Mouse (Mus musculus): ENCODE results near the gene Tesk1. TPM values are rescaled to one million over a fixed set of nuclear protein-coding genes. Genes with fewer than 3 reads are reported as not detected.
A peak's percentile ranks its signal among the peaks of the same experiment; 100 is the strongest.
"Not testable (repeated sequence)": the region's sequence is repeated elsewhere in the genome, so short reads cannot be mapped to it uniquely, and the experiment has no call there.

Gene Tesk1
- polyA plus RNA-seq, 1 experiment from 2014 or later, result 5.0 TPM

DNA sequence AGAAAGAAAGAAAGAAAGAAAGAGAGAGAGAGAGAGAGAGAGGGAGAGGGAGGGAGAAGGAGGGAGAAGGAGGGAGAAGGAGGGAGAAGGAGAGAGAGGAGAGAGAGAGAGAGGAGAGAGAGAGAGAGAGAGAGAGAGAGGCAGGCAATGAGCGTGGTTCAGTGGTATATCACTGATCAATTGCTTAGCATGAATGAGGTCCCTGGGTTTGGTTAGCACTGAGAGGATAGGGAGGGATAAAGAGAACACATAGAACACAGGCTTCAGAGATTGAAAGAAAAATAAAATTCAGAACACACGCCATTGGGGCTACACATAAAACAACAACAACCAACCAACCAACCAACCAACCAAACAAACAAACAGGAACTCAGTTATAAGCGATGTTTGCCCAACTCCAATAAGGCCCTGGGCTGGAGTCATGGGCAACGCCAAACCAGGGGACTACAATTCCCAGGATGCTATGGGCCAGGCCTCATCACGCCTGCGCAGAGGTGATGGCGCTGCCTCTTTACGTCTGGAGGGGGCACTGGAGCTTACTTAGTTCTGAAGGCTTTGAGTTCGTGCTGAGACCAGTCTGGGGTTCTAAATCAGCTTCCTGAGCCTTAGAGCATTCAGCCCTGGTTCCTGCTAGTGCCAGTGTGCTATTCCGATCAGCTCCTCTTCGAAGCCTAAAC is 36.3 kb downstream of the Tesk1 start:
- Histone ChIP-seq H3K4me2 (peak overlapping the region; percentile 65), H3K4me1 (ENCODE audit: control insufficient read depth, insufficient read depth, low read length) (peaks cover 3% of the 10 kb centered on the region; the same call in 1 of the 2 replicates), H3K9me3 (replicated peaks; ENCODE audit: control insufficient read depth, low read length) (no peaks in the 10 kb centered on the region), H3K27ac (ENCODE audit: low read depth, low read length) (no peak overlapping the region), H3K36me3 (ENCODE audit: control insufficient read depth, insufficient read depth, low read length) (no peaks in the 10 kb centered on the region), H3K27me3 (ENCODE audit: control insufficient read depth, insufficient read depth, low read length) (no peaks in the 10 kb centered on the region), H3K4me3 (ENCODE audit: low read depth, low read length) (peak overlapping the region; percentile 37), H3K9ac (ENCODE audit: low read depth, low read length) (peak overlapping the region; percentile 44)
- ATAC-seq (replicated peaks; ENCODE audit: insufficient number of reproducible peaks, low FRiP score, low TSS enrichment), result peak; percentile 86
- 18% methylated on average over 11 of the region's 11 CpGs for WGBS (ENCODE audit: insufficient replicate concordance)

DNA sequence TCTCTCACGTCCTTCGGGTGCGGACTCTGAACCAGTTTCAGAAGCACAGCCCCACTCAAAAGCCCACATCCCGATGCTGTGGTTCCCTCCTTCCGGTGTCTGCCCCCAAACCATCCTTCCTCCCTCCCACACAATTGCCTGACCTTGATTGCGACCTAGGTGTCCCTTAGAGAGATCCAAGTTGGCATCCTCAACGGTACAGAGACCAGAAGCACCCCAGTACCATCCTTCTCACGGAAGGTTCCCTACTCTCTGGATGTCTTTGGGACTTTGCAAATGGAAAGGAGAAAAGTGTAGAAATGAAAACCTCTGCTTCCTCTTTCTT is 36.8 kb downstream of the Tesk1 start:
- Histone ChIP-seq H3K27me3 (ENCODE audit: control insufficient read depth, insufficient read depth, low read length) (no peaks in the 10 kb centered on the region), H3K27ac (ENCODE audit: low read depth, low read length) (no peak overlapping the region), H3K4me3 (ENCODE audit: low read depth, low read length) (peak overlapping the region; percentile 37), H3K4me1 (ENCODE audit: control insufficient read depth, insufficient read depth, low read length) (peaks cover 3% of the 10 kb centered on the region; the same call in 1 of the 2 replicates), H3K9ac (ENCODE audit: low read depth, low read length) (peak overlapping the region; percentile 44), H3K4me2 (peak overlapping the region; percentile 65), H3K9me3 (replicated peaks; ENCODE audit: control insufficient read depth, low read length) (no peaks in the 10 kb centered on the region), H3K36me3 (ENCODE audit: control insufficient read depth, insufficient read depth, low read length) (no peaks in the 10 kb centered on the region)
- no peak; the same call in 1 of the 2 replicates for ATAC-seq (replicated peaks; ENCODE audit: insufficient number of reproducible peaks, low FRiP score, low TSS enrichment)
- 53% methylated on average over 8 of the region's 8 CpGs for WGBS (ENCODE audit: insufficient replicate concordance)

- Histone ChIP-seq H3K4me1 (ENCODE audit: control insufficient read depth, insufficient read depth, low read length) (peaks cover 3% of the 10 kb centered on the region; the same call in 1 of the 2 replicates), H3K36me3 (ENCODE audit: control insufficient read depth, insufficient read depth, low read length) (no peaks in the 10 kb centered on the region), H3K4me3 (ENCODE audit: low read depth, low read length) (no peak overlapping the region), H3K9me3 (replicated peaks; ENCODE audit: control insufficient read depth, low read length) (no peaks in the 10 kb centered on the region), H3K27ac (ENCODE audit: low read depth, low read length) (no peak overlapping the region), H3K9ac (ENCODE audit: low read depth, low read length) (peak overlapping the region; percentile 54; the same call in 1 of the 2 replicates), H3K4me2 (peak overlapping the region; percentile 44), H3K27me3 (ENCODE audit: control insufficient read depth, insufficient read depth, low read length) (no peaks in the 10 kb centered on the region)
- WGBS (ENCODE audit: insufficient replicate concordance), result 39% methylated on average over 24 of the region's 24 CpGs
- no peak for ATAC-seq (replicated peaks; ENCODE audit: insufficient number of reproducible peaks, low FRiP score, low TSS enrichment)
These were observed 37.4 kb downstream of the Tesk1 start for GRCm38 (mm10) chr4:43478906-43479832.

GRCm38 (mm10) chr4:43480985-43481384 is 39.2 kb downstream of the Tesk1 start:
- no peaks in the 10 kb centered on the region for H3K36me3 ChIP-seq (ENCODE audit: control insufficient read depth, insufficient read depth, low read length)
- H3K27me3 ChIP-seq (ENCODE audit: control insufficient read depth, insufficient read depth, low read length), result no peaks in the 10 kb centered on the region
- H3K9me3 ChIP-seq (replicated peaks; ENCODE audit: control insufficient read depth, low read length), result no peaks in the 10 kb centered on the region
- no peak overlapping the region for H3K9ac ChIP-seq (ENCODE audit: low read depth, low read length)
- H3K4me3 ChIP-seq (ENCODE audit: low read depth, low read length), result no peak overlapping the region
- WGBS (ENCODE audit: insufficient replicate concordance), result 79% methylated on average over 5 of the region's 5 CpGs
- no peak for ATAC-seq (replicated peaks; ENCODE audit: insufficient number of reproducible peaks, low FRiP score, low TSS enrichment)
- H3K4me1 ChIP-seq (ENCODE audit: control insufficient read depth, insufficient read depth, low read length), result peaks cover 3% of the 10 kb centered on the region; the same call in 1 of the 2 replicates
- no peak overlapping the region for H3K4me2 ChIP-seq
- no peak overlapping the region for H3K27ac ChIP-seq (ENCODE audit: low read depth, low read length)

GRCm38 (mm10) chr4:43481894-43482456 is 40.2 kb downstream of the Tesk1 start:
- Histone ChIP-seq H3K27ac (ENCODE audit: low read depth, low read length) (no peak overlapping the region), H3K9ac (ENCODE audit: low read depth, low read length) (no peak overlapping the region), H3K9me3 (replicated peaks; ENCODE audit: control insufficient read depth, low read length) (no peaks in the 10 kb centered on the region), H3K27me3 (ENCODE audit: control insufficient read depth, insufficient read depth, low read length) (no peaks in the 10 kb centered on the region), H3K4me2 (no peak overlapping the region), H3K4me3 (ENCODE audit: low read depth, low read length) (no peak overlapping the region), H3K36me3 (ENCODE audit: control insufficient read depth, insufficient read depth, low read length) (no peaks in the 10 kb centered on the region), H3K4me1 (ENCODE audit: control insufficient read depth, insufficient read depth, low read length) (peaks cover 3% of the 10 kb centered on the region; the same call in 1 of the 2 replicates)
- ATAC-seq (replicated peaks; ENCODE audit: insufficient number of reproducible peaks, low FRiP score, low TSS enrichment), result no peak
- WGBS (ENCODE audit: insufficient replicate concordance), result 66% methylated on average over 7 of the region's 7 CpGs

DNA sequence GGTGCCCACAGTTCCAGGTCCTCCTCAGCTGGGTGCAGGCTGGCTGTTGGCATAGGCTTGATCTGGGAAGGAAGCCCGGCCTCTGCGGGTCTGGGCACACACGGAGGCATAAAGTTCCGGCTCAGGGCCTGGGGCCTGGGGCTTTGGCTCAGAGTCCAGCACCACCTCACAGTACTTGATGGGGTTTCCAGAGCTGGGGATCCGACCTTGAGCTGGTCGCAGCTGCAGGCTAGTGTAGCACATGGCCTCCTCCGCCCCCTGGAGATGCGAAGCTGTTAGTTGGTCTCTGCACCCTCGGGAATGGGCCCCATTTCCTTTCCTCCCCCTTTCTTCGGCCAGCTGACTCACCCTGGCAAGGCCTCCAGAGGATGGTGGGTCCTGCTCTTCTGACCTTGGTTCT is 40.9 kb downstream of the Tesk1 start:
- H3K36me3 ChIP-seq (ENCODE audit: control insufficient read depth, insufficient read depth, low read length), result no peaks in the 10 kb centered on the region
- no peak overlapping the region for H3K4me3 ChIP-seq (ENCODE audit: low read depth, low read length)
- no peak overlapping the region for H3K4me2 ChIP-seq

DNA sequence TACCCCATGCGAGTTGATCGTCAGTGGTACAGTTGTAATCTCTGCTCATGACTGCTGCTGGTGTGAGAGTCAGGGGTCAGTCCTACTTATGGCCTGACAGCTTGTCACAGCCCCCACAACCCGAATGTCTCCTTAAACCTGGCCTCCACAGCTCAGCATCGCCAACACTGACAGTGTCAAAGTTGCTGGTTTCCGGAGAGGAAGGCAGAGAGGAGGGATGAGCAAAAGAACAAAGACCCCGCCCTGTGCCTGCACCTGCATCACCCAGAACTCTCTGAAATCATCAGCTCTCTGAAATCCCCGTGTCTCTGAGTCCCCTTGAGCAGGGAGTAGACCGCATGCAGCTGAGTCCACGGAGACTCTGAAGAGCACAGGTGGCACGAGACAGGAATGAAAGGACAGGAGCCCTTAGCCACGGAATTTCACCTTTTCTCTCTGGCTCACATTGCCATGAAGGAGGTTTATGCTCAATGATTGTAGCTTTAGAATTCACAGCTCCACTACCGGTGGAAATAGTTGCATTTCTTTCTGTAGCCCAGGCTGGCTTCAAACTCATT is 41.9 kb downstream of the Tesk1 start, which contains the start of gene Sit1:
Gene Sit1, minus strand, starts transcription at position 200 of the 557 bp plus-strand sequence.
- Histone ChIP-seq H3K36me3 (ENCODE audit: control insufficient read depth, insufficient read depth, low read length) (no peaks in the 10 kb centered on the region), H3K9ac (ENCODE audit: low read depth, low read length) (no peak within 1 kb of the TSS), H3K4me1 (ENCODE audit: control insufficient read depth, insufficient read depth, low read length) (peaks cover under 1% of the 10 kb centered on the region; the same call in 1 of the 2 replicates), H3K4me3 (ENCODE audit: low read depth, low read length) (no peak within 1 kb of the TSS), H3K4me2 (no peak within 1 kb of the TSS), H3K27me3 (ENCODE audit: control insufficient read depth, insufficient read depth, low read length) (no peaks in the 10 kb centered on the region), H3K9me3 (replicated peaks; ENCODE audit: control insufficient read depth, low read length) (no peaks in the 10 kb centered on the region), H3K27ac (ENCODE audit: low read depth, low read length) (no peak within 1 kb of the TSS)
- ATAC-seq (replicated peaks; ENCODE audit: insufficient number of reproducible peaks, low FRiP score, low TSS enrichment), result no peak
- 45% methylated on average over 12 of the region's 12 CpGs for WGBS (ENCODE audit: insufficient replicate concordance)

More for the DNA sequence above, 40.9 kb downstream of the Tesk1 start:
- no peak overlapping the region for H3K27ac ChIP-seq (ENCODE audit: low read depth, low read length)
- H3K9ac ChIP-seq (ENCODE audit: low read depth, low read length), result no peak overlapping the region
- peaks cover 3% of the 10 kb centered on the region; the same call in 1 of the 2 replicates for H3K4me1 ChIP-seq (ENCODE audit: control insufficient read depth, insufficient read depth, low read length)
- 63% methylated on average over 10 of the region's 10 CpGs for WGBS (ENCODE audit: insufficient replicate concordance)
- no peak for ATAC-seq (replicated peaks; ENCODE audit: insufficient number of reproducible peaks, low FRiP score, low TSS enrichment)
- H3K27me3 ChIP-seq (ENCODE audit: control insufficient read depth, insufficient read depth, low read length), result no peaks in the 10 kb centered on the region
- H3K9me3 ChIP-seq (replicated peaks; ENCODE audit: control insufficient read depth, low read length), result no peaks in the 10 kb centered on the region

GRCm38 (mm10) chr4:43485666-43486065 is 43.9 kb downstream of the Tesk1 start:
- not testable (repeated sequence) for H3K27me3 ChIP-seq (ENCODE audit: control insufficient read depth, insufficient read depth, low read length); H3K9me3 ChIP-seq (replicated peaks; ENCODE audit: control insufficient read depth, low read length); H3K9ac ChIP-seq (ENCODE audit: low read depth, low read length); H3K4me1 ChIP-seq (ENCODE audit: control insufficient read depth, insufficient read depth, low read length); ATAC-seq (replicated peaks; ENCODE audit: insufficient number of reproducible peaks, low FRiP score, low TSS enrichment); H3K4me2 ChIP-seq; H3K36me3 ChIP-seq (ENCODE audit: control insufficient read depth, insufficient read depth, low read length); H3K4me3 ChIP-seq (ENCODE audit: low read depth, low read length); H3K27ac ChIP-seq (ENCODE audit: low read depth, low read length)
- WGBS (ENCODE audit: insufficient replicate concordance), result 77% methylated on average over 5 of the region's 5 CpGs

Data from heart, embryonic 11.5 days (tissue).